Mouse (Mus musculus): Measurements from ENCODE around the gene Kcnh8. TPM values are rescaled to one million over a fixed set of nuclear protein-coding genes. Genes with fewer than 3 reads are reported as not detected.

Gene Kcnh8
- polyA plus RNA-seq, 1 experiment from 2014 or later: not detected

- ATAC-seq (ENCODE audit: insufficient number of reproducible peaks, low FRiP score): no peak
- H3K9ac ChIP-seq: no peak overlapping the region
- no peak overlapping the region for H3K4me2 ChIP-seq
- 62% methylated on average over 4 of the region's 4 CpGs for WGBS
- no peaks in the 10 kb centered on the region for H3K27me3 ChIP-seq (replicated peaks)
- no peaks in the 10 kb centered on the region; the same call in 1 of the 2 replicates for H3K9me3 ChIP-seq (replicated peaks)
- H3K27ac ChIP-seq (ENCODE audit: poor library complexity, severe bottlenecking): no peak overlapping the region
- no peaks in the 10 kb centered on the region for H3K4me1 ChIP-seq (replicated peaks)
- no peak overlapping the region for H3K4me3 ChIP-seq
- no peaks in the 10 kb centered on the region for H3K36me3 ChIP-seq
Observed at GRCm38 (mm10) chr17:52611382-52611781, 8.9 kb downstream of the Kcnh8 start.

GRCm38 (mm10) chr17:52649186-52649585 lies 46.7 kb downstream of the Kcnh8 start:
- Histone ChIP-seq H3K4me1 (replicated peaks) (no peaks in the 10 kb centered on the region), H3K9me3 (replicated peaks) (0 out of 2 replicates have a peak, but pooled peaks cover 2% of the 10 kb centered on the region), H3K27ac (ENCODE audit: poor library complexity, severe bottlenecking) (no peak overlapping the region), H3K4me3 (no peak overlapping the region), H3K27me3 (replicated peaks) (no peaks in the 10 kb centered on the region), H3K4me2 (no peak overlapping the region), H3K36me3 (no peaks in the 10 kb centered on the region), H3K9ac (no peak overlapping the region)
- ATAC-seq (ENCODE audit: insufficient number of reproducible peaks, low FRiP score): no peak

- Histone ChIP-seq H3K9me3 (replicated peaks) (peaks cover 7% of the 10 kb centered on the region; the same call in 1 of the 2 replicates), H3K9ac (no peak overlapping the region), H3K4me3 (no peak overlapping the region), H3K27me3 (replicated peaks) (no peaks in the 10 kb centered on the region), H3K4me1 (replicated peaks) (0 out of 2 replicates have a peak, but pooled peaks cover 3% of the 10 kb centered on the region), H3K36me3 (no peaks in the 10 kb centered on the region), H3K27ac (ENCODE audit: poor library complexity, severe bottlenecking) (no peak overlapping the region), H3K4me2 (no peak overlapping the region)
- no peak for ATAC-seq (ENCODE audit: insufficient number of reproducible peaks, low FRiP score)
Observed at GRCm38 (mm10) chr17:52691988-52692387, 89.5 kb downstream of the Kcnh8 start.

DNA sequence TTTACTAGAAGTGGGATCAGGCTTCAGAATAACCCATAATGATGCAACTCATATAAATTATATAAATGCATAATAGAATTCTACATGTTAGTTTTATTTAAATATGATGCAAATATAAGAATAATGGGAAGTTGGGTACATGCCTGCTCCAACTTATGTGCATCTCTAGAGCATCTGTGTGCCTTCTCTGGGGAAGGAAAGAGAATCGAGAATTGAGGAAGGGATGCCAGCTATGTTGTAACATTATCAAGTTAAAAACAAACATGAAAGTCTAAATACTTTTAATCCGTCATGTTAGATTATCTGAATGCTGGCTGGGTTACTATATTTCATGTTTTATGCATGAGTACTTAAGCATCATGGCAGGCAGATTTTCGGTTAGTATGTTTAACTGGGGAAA lies 99.4 kb downstream of the Kcnh8 start:
- no peak overlapping the region for H3K9ac ChIP-seq
- no peaks in the 10 kb centered on the region for H3K36me3 ChIP-seq
- WGBS: 67% methylated on average over 3 of the region's 3 CpGs
- H3K27me3 ChIP-seq (replicated peaks): no peaks in the 10 kb centered on the region
- H3K4me2 ChIP-seq: no peak overlapping the region
- H3K4me1 ChIP-seq (replicated peaks): no peaks in the 10 kb centered on the region
- ATAC-seq (ENCODE audit: insufficient number of reproducible peaks, low FRiP score): no peak
- no peak overlapping the region for H3K4me3 ChIP-seq
- no peak overlapping the region for H3K27ac ChIP-seq (ENCODE audit: poor library complexity, severe bottlenecking)
- no peaks in the 10 kb centered on the region for H3K9me3 ChIP-seq (replicated peaks)

GRCm38 (mm10) chr17:52712319-52712718 lies 109.8 kb downstream of the Kcnh8 start:
- no peak overlapping the region for H3K9ac ChIP-seq
- H3K4me1 ChIP-seq (replicated peaks): no peaks in the 10 kb centered on the region
- no peak overlapping the region for H3K4me3 ChIP-seq
- H3K27ac ChIP-seq (ENCODE audit: poor library complexity, severe bottlenecking): no peak overlapping the region
- no peak for ATAC-seq (ENCODE audit: insufficient number of reproducible peaks, low FRiP score)
- no peak overlapping the region for H3K4me2 ChIP-seq
- H3K27me3 ChIP-seq (replicated peaks): no peaks in the 10 kb centered on the region
- 43% methylated on average over 1 of the region's 1 CpGs for WGBS
- no peaks in the 10 kb centered on the region for H3K36me3 ChIP-seq
- H3K9me3 ChIP-seq (replicated peaks): no peaks in the 10 kb centered on the region

DNA sequence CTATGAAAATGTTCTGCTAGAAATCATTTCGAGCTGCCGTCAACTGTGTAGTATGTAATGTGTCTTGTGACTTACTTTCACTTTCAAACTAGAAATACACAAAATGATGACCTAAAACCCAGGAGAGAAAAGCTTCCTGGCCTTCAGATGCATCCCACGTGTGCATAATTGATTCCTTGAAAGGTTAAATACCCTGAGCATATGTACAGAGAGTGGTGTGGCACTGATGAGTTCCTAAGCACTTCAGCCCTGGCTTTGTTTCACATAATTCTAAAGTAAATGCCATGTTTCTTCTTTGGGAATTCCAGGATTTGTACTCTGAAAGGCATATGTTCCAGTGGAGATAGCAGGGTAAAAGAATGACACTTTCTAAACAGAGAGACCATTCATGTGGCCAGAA lies 119.7 kb downstream of the Kcnh8 start:
- H3K9me3 ChIP-seq (replicated peaks): no peaks in the 10 kb centered on the region
- no peak overlapping the region for H3K4me3 ChIP-seq

GRCm38 (mm10) chr17:52728806-52729205 lies 126.3 kb downstream of the Kcnh8 start:
- no peak overlapping the region for H3K27ac ChIP-seq (ENCODE audit: poor library complexity, severe bottlenecking)
- WGBS: 67% methylated on average over 2 of the region's 2 CpGs
- H3K4me2 ChIP-seq: no peak overlapping the region

More for the DNA sequence above, 119.7 kb downstream of the Kcnh8 start:
- Histone ChIP-seq H3K27ac (ENCODE audit: poor library complexity, severe bottlenecking) (no peak overlapping the region), H3K27me3 (replicated peaks) (no peaks in the 10 kb centered on the region), H3K4me1 (replicated peaks) (no peaks in the 10 kb centered on the region), H3K9ac (no peak overlapping the region), H3K36me3 (no peaks in the 10 kb centered on the region), H3K4me2 (no peak overlapping the region)
- no peak for ATAC-seq (ENCODE audit: insufficient number of reproducible peaks, low FRiP score)
- WGBS: 67% methylated on average over 3 of the region's 3 CpGs

GRCm38 (mm10) chr17:52738436-52738835 lies 135.9 kb downstream of the Kcnh8 start:
- Histone ChIP-seq H3K4me3 (no peak overlapping the region), H3K27ac (ENCODE audit: poor library complexity, severe bottlenecking) (no peak overlapping the region), H3K9me3 (replicated peaks) (peaks cover 11% of the 10 kb centered on the region; the same call in 1 of the 2 replicates), H3K9ac (no peak overlapping the region), H3K36me3 (no peaks in the 10 kb centered on the region), H3K4me2 (no peak overlapping the region), H3K4me1 (replicated peaks) (no peaks in the 10 kb centered on the region), H3K27me3 (replicated peaks) (no peaks in the 10 kb centered on the region)
- no peak for ATAC-seq (ENCODE audit: insufficient number of reproducible peaks, low FRiP score)

More at GRCm38 (mm10) chr17:52728806-52729205, 126.3 kb downstream of the Kcnh8 start:
- Histone ChIP-seq H3K4me3 (no peak overlapping the region), H3K36me3 (no peaks in the 10 kb centered on the region), H3K9ac (no peak overlapping the region), H3K27me3 (replicated peaks) (no peaks in the 10 kb centered on the region), H3K9me3 (replicated peaks) (no peaks in the 10 kb centered on the region), H3K4me1 (replicated peaks) (no peaks in the 10 kb centered on the region)
- no peak for ATAC-seq (ENCODE audit: insufficient number of reproducible peaks, low FRiP score)

DNA sequence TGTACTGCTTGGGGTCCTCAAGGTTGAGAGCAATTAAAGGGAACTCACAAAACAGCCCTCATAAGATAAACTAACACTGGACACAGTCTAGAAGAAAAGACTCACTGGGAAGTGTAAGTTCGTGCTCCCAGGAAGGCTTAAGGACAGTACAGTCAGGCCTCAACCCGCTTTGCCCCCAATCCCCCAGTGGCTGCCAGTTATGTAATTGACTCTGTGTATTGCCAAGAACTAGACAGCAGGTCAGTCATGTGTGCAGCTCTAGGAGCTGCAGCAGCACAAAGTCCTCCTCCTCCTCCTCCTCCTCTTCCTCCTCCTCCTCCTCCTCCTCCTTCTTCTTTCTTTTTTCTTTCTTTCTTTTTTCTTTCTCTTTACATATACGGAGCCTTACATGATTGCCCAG lies 185.6 kb downstream of the Kcnh8 start:
- WGBS: 74% methylated on average over 2 of the region's 3 CpGs
- Histone ChIP-seq H3K4me2 (no peak overlapping the region), H3K9ac (no peak overlapping the region), H3K4me1 (replicated peaks) (no peaks in the 10 kb centered on the region), H3K27me3 (replicated peaks) (no peaks in the 10 kb centered on the region), H3K36me3 (no peaks in the 10 kb centered on the region), H3K27ac (ENCODE audit: poor library complexity, severe bottlenecking) (no peak overlapping the region), H3K4me3 (no peak overlapping the region), H3K9me3 (replicated peaks) (no peaks in the 10 kb centered on the region)
- no peak for ATAC-seq (ENCODE audit: insufficient number of reproducible peaks, low FRiP score)

- H3K9me3 ChIP-seq (replicated peaks): no peaks in the 10 kb centered on the region
- 55% methylated on average over 6 of the region's 6 CpGs for WGBS
Observed at GRCm38 (mm10) chr17:52804463-52804862, 202.0 kb downstream of the Kcnh8 start.

DNA sequence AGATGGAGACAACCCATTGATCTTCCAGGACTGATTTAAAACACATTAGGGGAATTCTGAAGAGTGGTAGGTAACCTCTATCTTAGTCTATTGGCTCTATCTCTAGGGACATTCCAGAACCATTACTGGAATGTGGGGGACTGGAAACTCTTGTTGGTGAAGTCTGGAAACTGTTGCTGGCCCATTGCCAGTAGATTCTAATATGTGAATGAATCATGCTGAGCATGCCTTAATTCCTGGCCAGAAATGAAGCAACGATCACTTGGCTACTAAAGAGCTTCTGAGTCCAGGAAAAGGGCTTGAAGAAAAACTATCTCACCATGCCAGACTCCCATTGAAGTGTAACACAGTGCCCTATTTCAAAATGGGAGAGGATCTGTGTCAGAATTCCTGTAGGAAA lies 208.3 kb downstream of the Kcnh8 start:
- 70% methylated on average over 1 of the region's 1 CpGs for WGBS
- Histone ChIP-seq H3K36me3 (no peaks in the 10 kb centered on the region), H3K27me3 (replicated peaks) (no peaks in the 10 kb centered on the region), H3K9ac (no peak overlapping the region), H3K4me1 (replicated peaks) (no peaks in the 10 kb centered on the region), H3K27ac (ENCODE audit: poor library complexity, severe bottlenecking) (no peak overlapping the region), H3K4me3 (no peak overlapping the region), H3K9me3 (replicated peaks) (peaks cover 6% of the 10 kb centered on the region; the same call in 1 of the 2 replicates), H3K4me2 (no peak overlapping the region)
- no peak for ATAC-seq (ENCODE audit: insufficient number of reproducible peaks, low FRiP score)

More at GRCm38 (mm10) chr17:52804463-52804862, 202.0 kb downstream of the Kcnh8 start:
- no peaks in the 10 kb centered on the region for H3K27me3 ChIP-seq (replicated peaks)
- no peaks in the 10 kb centered on the region for H3K36me3 ChIP-seq
- H3K9ac ChIP-seq: no peak overlapping the region
- H3K27ac ChIP-seq (ENCODE audit: poor library complexity, severe bottlenecking): no peak overlapping the region
- H3K4me1 ChIP-seq (replicated peaks): no peaks in the 10 kb centered on the region
- ATAC-seq (ENCODE audit: insufficient number of reproducible peaks, low FRiP score): no peak
- H3K4me2 ChIP-seq: no peak overlapping the region
- no peak overlapping the region for H3K4me3 ChIP-seq

DNA sequence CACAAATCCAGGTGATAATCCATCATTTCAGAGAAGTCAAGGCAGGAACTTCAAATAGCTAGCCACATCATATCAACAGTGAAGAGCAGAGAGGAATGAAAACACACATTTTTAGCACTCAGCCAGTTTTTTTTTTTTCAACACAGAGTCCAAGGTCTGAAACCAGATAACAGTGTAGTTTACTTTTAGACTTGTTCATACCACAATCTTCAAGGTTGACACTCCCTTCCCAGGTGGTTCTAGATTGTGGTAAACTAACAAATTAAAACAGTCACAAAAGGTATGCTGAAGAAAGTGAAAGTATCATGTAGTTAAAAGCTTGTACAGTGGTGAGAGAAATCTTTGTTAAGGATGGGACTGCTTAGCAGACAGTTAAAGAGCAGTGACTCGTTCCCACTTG lies 216.5 kb downstream of the Kcnh8 start:
- H3K4me3 ChIP-seq: no peak overlapping the region
- H3K4me2 ChIP-seq: no peak overlapping the region
- WGBS: 71% methylated on average over 1 of the region's 1 CpGs
- ATAC-seq (ENCODE audit: insufficient number of reproducible peaks, low FRiP score): no peak
- no peaks in the 10 kb centered on the region for H3K4me1 ChIP-seq (replicated peaks)
- no peak overlapping the region for H3K27ac ChIP-seq (ENCODE audit: poor library complexity, severe bottlenecking)
- H3K9me3 ChIP-seq (replicated peaks): peaks cover 5% of the 10 kb centered on the region
- H3K36me3 ChIP-seq: no peaks in the 10 kb centered on the region
- no peak overlapping the region for H3K9ac ChIP-seq
- no peaks in the 10 kb centered on the region for H3K27me3 ChIP-seq (replicated peaks)
